Mouse (Mus musculus): ENCODE measurements at regions not wholly inside any gene's neighbourhood (a gene's known extent, or its start where the extent isn't known, plus 50 kb on each side); places are given as distances from the start of the nearest gene placed in this dataset.

GRCm38 (mm10) chr15:3648741-3649140 lies 65.4 kb upstream of the Ghr start:
- no peak overlapping the region for H3K4me3 ChIP-seq (replicated peaks in 1 of 3; ENCODE audit: low read depth in 2 of 3, low read length in 2 of 3, poor library complexity in 1 of 3)
- H3K79me2 ChIP-seq (replicated peaks; ENCODE audit: control insufficient read depth, extremely low read depth, insufficient read depth, poor library complexity, severe bottlenecking) = no peaks in the 10 kb centered on the region
- no peaks in the 10 kb centered on the region for H3K36me3 ChIP-seq (replicated peaks in 1 of 2; ENCODE audit: control insufficient read depth in 1 of 2, insufficient read depth in 1 of 2, low read length in 1 of 2)
- dilution Hi-C loops (cut with MboI; ENCODE audit: extremely low pct_ligation_motif_present, extremely low pct_unique_long_range_greater_than_20kb, low sequenced_read_pairs) (no loop called here), in situ Hi-C loops (cut with MboI; ENCODE audit: low pct_ligation_motif_present, low pct_unique_long_range_greater_than_20kb, low sequenced_read_pairs) (no loop called here)
- DNase-seq (ENCODE audit: extremely low read depth) = no peak
- no peak overlapping the region for H3K9ac ChIP-seq (ENCODE audit: insufficient read depth, low read depth)
- TF ChIP-seq USF1 (IDR thresholded peaks at IDR 0.05; ENCODE audit: low read depth, low read length) = no peak
- TF ChIP-seq MAFK (IDR thresholded peaks at IDR 0.05; ENCODE audit: insufficient replicate concordance, low read length) = no peak
- no peak for TF ChIP-seq EP300 (IDR thresholded peaks at IDR 0.05; ENCODE audit: low read length)
- no peak for TF ChIP-seq KAT2A (IDR thresholded peaks at IDR 0.05; ENCODE audit: insufficient replicate concordance, low read length)
- TF ChIP-seq TCF12 (IDR thresholded peaks at IDR 0.05; ENCODE audit: low read depth, low read length) = no peak
- no peak for TF ChIP-seq TBP (conservative IDR thresholded peaks at IDR 0.05; ENCODE audit: low read depth, low read length)
- no peak for TF ChIP-seq GABPA (IDR thresholded peaks at IDR 0.05; ENCODE audit: insufficient replicate concordance, low read depth, low read length)
- TF ChIP-seq ZMIZ1 (IDR thresholded peaks at IDR 0.05; ENCODE audit: low read depth, low read length) = no peak
- TF ChIP-seq CHD1 (IDR thresholded peaks at IDR 0.05; ENCODE audit: low read depth, low read length) = no peak
- TF ChIP-seq ELF1 (IDR thresholded peaks at IDR 0.05; ENCODE audit: low read depth, low read length) = no peak
- TF ChIP-seq CHD2 (IDR thresholded peaks at IDR 0.05; ENCODE audit: low read length) = no peak
- no peak for TF ChIP-seq NELFE (IDR thresholded peaks at IDR 0.05; ENCODE audit: low read depth, low read length)
- no peak for TF ChIP-seq MAZ (IDR thresholded peaks at IDR 0.05; ENCODE audit: low read depth, low read length)
- TF ChIP-seq ZKSCAN1 (IDR thresholded peaks at IDR 0.05; ENCODE audit: borderline replicate concordance, low read depth, low read length) = no peak
- no peak for TF ChIP-seq UBTF (IDR thresholded peaks at IDR 0.05; ENCODE audit: low read depth, low read length)
- TF ChIP-seq BHLHE40 (IDR thresholded peaks at IDR 0.05; ENCODE audit: low read depth, low read length) = no peak
- TF ChIP-seq JUND (conservative IDR thresholded peaks at IDR 0.05; ENCODE audit: low read depth, low read length) = no peak
- TF ChIP-seq JUN (IDR thresholded peaks at IDR 0.05; ENCODE audit: insufficient read depth, low read depth, low read length) = no peak
- no peak for TF ChIP-seq SMC3 (IDR thresholded peaks at IDR 0.05; ENCODE audit: low read depth, low read length)
- no peak for TF ChIP-seq MYC (IDR thresholded peaks at IDR 0.05; ENCODE audit: low read depth, low read length)
- no peaks in the 10 kb centered on the region for H3K27me3 ChIP-seq (replicated peaks)
- H3K4me1 ChIP-seq (ENCODE audit: control insufficient read depth in 1 of 2, insufficient read depth in 2 of 2) = no peaks in the 10 kb centered on the region
- no peaks in the 10 kb centered on the region for H3K9me3 ChIP-seq (replicated peaks; ENCODE audit: low read length)
- no peak overlapping the region for H3K27ac ChIP-seq (ENCODE audit: insufficient read depth, low read depth)
- H3K4me2 ChIP-seq (ENCODE audit: insufficient read depth, low read depth, poor library complexity, severe bottlenecking) = no peak overlapping the region

- DNase-seq (ENCODE audit: extremely low read depth) = no peak
- Histone ChIP-seq H3K9ac (ENCODE audit: insufficient read depth, low read depth) (no peak overlapping the region), H3K4me2 (ENCODE audit: insufficient read depth, low read depth, poor library complexity, severe bottlenecking) (no peak overlapping the region), H3K27me3 (replicated peaks) (no peaks in the 10 kb centered on the region), H3K36me3 (replicated peaks in 1 of 2; ENCODE audit: control insufficient read depth in 1 of 2, insufficient read depth in 1 of 2, low read length in 1 of 2) (no peaks in the 10 kb centered on the region), H3K79me2 (replicated peaks; ENCODE audit: control insufficient read depth, extremely low read depth, insufficient read depth, poor library complexity, severe bottlenecking) (no peaks in the 10 kb centered on the region), H3K4me3 (replicated peaks in 1 of 3; ENCODE audit: low read depth in 2 of 3, low read length in 2 of 3, poor library complexity in 1 of 3) (no peak overlapping the region), H3K9me3 (replicated peaks; ENCODE audit: low read length) (no peaks in the 10 kb centered on the region), H3K4me1 (ENCODE audit: control insufficient read depth in 1 of 2, insufficient read depth in 2 of 2) (no peaks in the 10 kb centered on the region), H3K27ac (ENCODE audit: insufficient read depth, low read depth) (no peak overlapping the region)
- in situ Hi-C loops (cut with MboI; ENCODE audit: low pct_ligation_motif_present, low pct_unique_long_range_greater_than_20kb, low sequenced_read_pairs) = no loop called here
- dilution Hi-C loops (cut with MboI; ENCODE audit: extremely low pct_ligation_motif_present, extremely low pct_unique_long_range_greater_than_20kb, low sequenced_read_pairs) = no loop called here
- TF ChIP-seq NELFE (IDR thresholded peaks at IDR 0.05; ENCODE audit: low read depth, low read length) = no peak
- no peak for TF ChIP-seq ZNF384 (IDR thresholded peaks at IDR 0.05; ENCODE audit: low read depth, low read length)
- no peak for TF ChIP-seq ZKSCAN1 (IDR thresholded peaks at IDR 0.05; ENCODE audit: borderline replicate concordance, low read depth, low read length)
- TF ChIP-seq MXI1 (IDR thresholded peaks at IDR 0.05; ENCODE audit: low read depth, low read length) = no peak
- no peak for TF ChIP-seq MAFK (IDR thresholded peaks at IDR 0.05; ENCODE audit: insufficient replicate concordance, low read length)
- TF ChIP-seq CTCF (conservative IDR thresholded peaks at IDR 0.05 in 1 of 2, IDR thresholded peaks at IDR 0.05 in 1 of 2; ENCODE audit: low read depth in 2 of 2, low read length in 2 of 2) = no peak
- no peak for TF ChIP-seq RAD21 (IDR thresholded peaks at IDR 0.05; ENCODE audit: low read depth, low read length)
- no peak for TF ChIP-seq ZC3H11A (IDR thresholded peaks at IDR 0.05; ENCODE audit: low read depth, low read length)
- no peak for TF ChIP-seq KAT2A (IDR thresholded peaks at IDR 0.05; ENCODE audit: insufficient replicate concordance, low read length)
- TF ChIP-seq SMC3 (IDR thresholded peaks at IDR 0.05; ENCODE audit: low read depth, low read length) = no peak
- TF ChIP-seq POLR2A (IDR thresholded peaks at IDR 0.05; ENCODE audit: low read depth, low read length) = no peak
Measured at GRCm38 (mm10) chr15:3640091-3640490, 56.8 kb upstream of the Ghr start.
